Mouse (Mus musculus) bone marrow macrophage, adult 2 months (primary cell): ENCODE data around the gene Smtnl2.

ENCODE experiments used
- CTCF ChIP-seq: IDR thresholded peaks from 2 replicates; pipeline ENCODE4 v1.5.1; 2012; ENCODE audit warnings: low read depth, mild to moderate bottlenecking, low read length, moderate library complexity
- POLR2A ChIP-seq: IDR thresholded peaks from 2 replicates; pipeline ENCODE4 v1.6.1; 2012; ENCODE audit warnings: mild to moderate bottlenecking, low read depth, low read length, borderline replicate concordance

GRCm38 (mm10) chr11:72420460-72421122 lies 9.1 kb upstream of the Smtnl2 start:
- TF ChIP-seq CTCF = no peak
- TF ChIP-seq POLR2A = no peak
